Mouse (Mus musculus): ENCODE data around the gene Gadd45g. TPM values are rescaled to one million over a fixed set of nuclear protein-coding genes. Genes with fewer than 3 reads are reported as not detected.

The Gadd45g gene
- polyA plus RNA-seq, 1 experiment from 2014 or later = 60.1 TPM

DNA sequence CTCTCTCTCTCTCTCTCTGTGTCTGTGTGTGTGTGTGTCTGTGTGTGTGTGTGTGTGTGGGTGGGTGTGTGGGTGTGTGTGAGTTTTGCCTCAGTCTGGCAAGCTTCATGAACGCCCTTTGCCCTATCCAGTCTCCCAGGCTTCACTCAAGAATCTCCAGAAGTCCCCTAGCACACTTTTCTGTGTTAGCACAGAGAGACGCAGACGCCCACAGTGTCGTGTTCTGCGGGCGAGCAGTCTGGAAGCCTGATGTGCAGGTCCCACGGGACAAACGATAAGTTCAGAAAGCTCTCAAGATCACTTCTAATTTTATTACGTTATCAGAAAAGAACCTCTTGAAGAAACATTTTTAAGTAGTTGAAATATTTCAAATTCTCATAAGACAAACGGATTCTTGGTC is 1.4 kb upstream of the Gadd45g start:
- 6% methylated on average over 10 of the region's 10 CpGs for WGBS
- DNase-seq (ENCODE audit: low spot score) (no peak), ATAC-seq (replicated peaks; ENCODE audit: low FRiP score, low read depth) (no peak)
- peak overlapping the region; percentile 96 for H3K4me2 ChIP-seq (ENCODE audit: low read length)
- peaks cover 16% of the 10 kb centered on the region for H3K4me1 ChIP-seq (replicated peaks; ENCODE audit: insufficient read depth, low read length)
- no peak for TF ChIP-seq CTCF (IDR thresholded peaks at IDR 0.05; ENCODE audit: low read depth)
- no peaks in the 10 kb centered on the region for H3K9me3 ChIP-seq (replicated peaks; ENCODE audit: low read length)
- H3K9ac ChIP-seq (ENCODE audit: low read depth, low read length) = no peak overlapping the region
- H3K4me3 ChIP-seq (replicated peaks; ENCODE audit: low read depth, low read length) = no peak overlapping the region; the same call in 1 of the 2 replicates
- H3K36me3 ChIP-seq (ENCODE audit: insufficient read depth, low read length) = no peaks in the 10 kb centered on the region
- H3K27me3 ChIP-seq (ENCODE audit: insufficient read depth, low read length) = no peaks in the 10 kb centered on the region
- H3K27ac ChIP-seq = no peak overlapping the region

- H3K4me1 ChIP-seq (replicated peaks; ENCODE audit: insufficient read depth, low read length) = peaks cover 16% of the 10 kb centered on the region
- no peaks in the 10 kb centered on the region for H3K9me3 ChIP-seq (replicated peaks; ENCODE audit: low read length)
- peak overlapping the region; percentile 53 for H3K4me3 ChIP-seq (replicated peaks; ENCODE audit: low read depth, low read length)
- H3K36me3 ChIP-seq (ENCODE audit: insufficient read depth, low read length) = no peaks in the 10 kb centered on the region
- H3K9ac ChIP-seq (ENCODE audit: low read depth, low read length) = peak overlapping the region; percentile 65
- peak overlapping the region; percentile 79 for H3K27ac ChIP-seq
- H3K4me2 ChIP-seq (ENCODE audit: low read length) = peak overlapping the region; percentile 96
- ATAC-seq (replicated peaks; ENCODE audit: low FRiP score, low read depth) (peak; percentile 26; the same call in 1 of the 2 replicates), DNase-seq (ENCODE audit: low spot score) (peak; percentile 81)
- H3K27me3 ChIP-seq (ENCODE audit: insufficient read depth, low read length) = no peaks in the 10 kb centered on the region
- peak; percentile 73 for TF ChIP-seq CTCF (IDR thresholded peaks at IDR 0.05; ENCODE audit: low read depth)
- under 1% methylated on average over 45 of the region's 45 CpGs for WGBS
These were observed 787 bp upstream of the Gadd45g start for GRCm38 (mm10) chr13:51845591-51846191.

- Histone ChIP-seq H3K9ac (ENCODE audit: low read depth, low read length) (peak overlapping the region; percentile 73), H3K4me2 (ENCODE audit: low read length) (peak overlapping the region; percentile 96), H3K27me3 (ENCODE audit: insufficient read depth, low read length) (no peaks in the 10 kb centered on the region), H3K9me3 (replicated peaks; ENCODE audit: low read length) (no peaks in the 10 kb centered on the region), H3K27ac (peak overlapping the region; percentile 85), H3K36me3 (ENCODE audit: insufficient read depth, low read length) (no peaks in the 10 kb centered on the region), H3K4me1 (replicated peaks; ENCODE audit: insufficient read depth, low read length) (peaks cover 16% of the 10 kb centered on the region), H3K4me3 (replicated peaks; ENCODE audit: low read depth, low read length) (peak overlapping the region; percentile 53)
- ATAC-seq (replicated peaks; ENCODE audit: low FRiP score, low read depth) (no peak; the same call in none of the 2 replicates), DNase-seq (ENCODE audit: low spot score) (peak; percentile 77)
- WGBS = under 1% methylated on average over 63 of the region's 63 CpGs
- TF ChIP-seq CTCF (IDR thresholded peaks at IDR 0.05; ENCODE audit: low read depth) = no peak
These were observed 653 bp downstream of the Gadd45g start for GRCm38 (mm10) chr13:51846868-51847793.

- H3K27me3 ChIP-seq (ENCODE audit: insufficient read depth, low read length) = no peaks in the 10 kb centered on the region
- TF ChIP-seq CTCF (IDR thresholded peaks at IDR 0.05; ENCODE audit: low read depth) = peak; percentile 64
- peak overlapping the region; percentile 85 for H3K27ac ChIP-seq
- under 1% methylated on average over 31 of the region's 31 CpGs for WGBS
- peaks cover 15% of the 10 kb centered on the region for H3K4me1 ChIP-seq (replicated peaks; ENCODE audit: insufficient read depth, low read length)
- H3K9me3 ChIP-seq (replicated peaks; ENCODE audit: low read length) = no peaks in the 10 kb centered on the region
- peak overlapping the region; percentile 73 for H3K9ac ChIP-seq (ENCODE audit: low read depth, low read length)
- peak overlapping the region; percentile 96 for H3K4me2 ChIP-seq (ENCODE audit: low read length)
- ATAC-seq (replicated peaks; ENCODE audit: low FRiP score, low read depth) = peak; percentile 15; the same call in 1 of the 2 replicates
- peak; percentile 83 for DNase-seq (ENCODE audit: low spot score)
- peak overlapping the region; percentile 53 for H3K4me3 ChIP-seq (replicated peaks; ENCODE audit: low read depth, low read length)
- H3K36me3 ChIP-seq (ENCODE audit: insufficient read depth, low read length) = no peaks in the 10 kb centered on the region
These were observed 1.6 kb downstream of the Gadd45g start for GRCm38 (mm10) chr13:51847979-51848480.

DNA sequence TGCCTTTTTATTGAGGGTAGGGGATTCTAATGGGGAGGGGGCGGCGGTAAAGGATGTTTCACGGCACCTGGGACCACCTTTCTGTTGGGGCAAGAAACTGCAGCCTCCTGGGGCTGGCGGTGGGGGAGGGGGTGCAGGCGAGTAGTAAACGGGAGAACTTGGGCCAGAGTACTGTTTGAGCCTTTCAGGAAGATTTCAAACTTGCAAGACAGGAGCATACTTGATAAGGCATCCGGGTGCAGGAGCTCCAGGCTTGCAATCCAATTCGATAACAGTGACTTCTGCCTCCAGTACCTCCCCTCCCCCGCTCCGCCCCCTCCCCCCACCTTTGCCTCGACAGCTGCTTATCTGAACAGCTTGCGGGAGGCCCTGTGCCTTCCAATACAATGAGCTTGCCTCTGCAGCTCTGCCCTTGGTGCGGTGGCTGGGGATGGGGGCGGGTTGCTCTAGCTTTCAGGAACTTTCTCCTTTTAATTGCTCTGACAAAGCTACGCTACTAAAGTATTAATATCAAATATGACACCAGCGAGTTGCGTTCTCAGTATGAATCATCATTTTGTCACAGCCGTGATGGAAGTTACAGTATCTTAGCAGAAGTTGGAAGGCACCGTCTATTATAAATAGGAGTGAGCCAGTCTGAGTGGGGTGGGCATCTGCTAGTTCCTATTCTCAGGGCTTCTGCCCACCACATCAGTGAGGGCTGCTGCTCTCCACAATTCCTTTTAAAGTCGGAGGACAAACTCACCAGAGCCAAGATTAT is 2.2 kb downstream of the Gadd45g start:
- no peak for ATAC-seq (replicated peaks; ENCODE audit: low FRiP score, low read depth)
- WGBS = 3% methylated on average over 20 of the region's 20 CpGs
- H3K4me1 ChIP-seq (replicated peaks; ENCODE audit: insufficient read depth, low read length) = peaks cover 18% of the 10 kb centered on the region
- peak overlapping the region; percentile 53 for H3K4me3 ChIP-seq (replicated peaks; ENCODE audit: low read depth, low read length)
- peak overlapping the region; percentile 96 for H3K4me2 ChIP-seq (ENCODE audit: low read length)
- DNase-seq (ENCODE audit: low spot score) = no peak
- TF ChIP-seq CTCF (IDR thresholded peaks at IDR 0.05; ENCODE audit: low read depth) = no peak
- H3K9me3 ChIP-seq (replicated peaks; ENCODE audit: low read length) = no peaks in the 10 kb centered on the region
- H3K27ac ChIP-seq = peak overlapping the region; percentile 85
- no peaks in the 10 kb centered on the region for H3K36me3 ChIP-seq (ENCODE audit: insufficient read depth, low read length)
- H3K27me3 ChIP-seq (ENCODE audit: insufficient read depth, low read length) = no peaks in the 10 kb centered on the region
- H3K9ac ChIP-seq (ENCODE audit: low read depth, low read length) = peak overlapping the region; percentile 73
